Mouse (Mus musculus) limb, embryonic 11.5 days (tissue): ENCODE measurements around the gene Slfn5. TPM values are rescaled to one million over a fixed set of nuclear protein-coding genes. Genes with fewer than 3 reads are reported as not detected.

Source experiments
- microRNA-seq: library from miRNA; unstranded; fragments of <30 nt; microRNA quantifications from one replicate; pipeline ENCODE4, GENCODE M21; 2016
- polyA plus RNA-seq: library from polyadenylated mRNA; unstranded; fragments of >200 nt; fragmentation: Nextera tagmentation; extraction: Ambion mirVana; gene quantifications from 2 replicates; pipeline ENCODE4 v1.2.1, GENCODE M21; 2014

The Slfn5 gene
- polyA plus RNA-seq, 1 experiment from 2014 or later, result 0.55 TPM

Small RNAs within 50 kb of the gene (microRNA-seq; reads per million reads assigned to microRNA genes)
- gene Mir7679, result not detected

Other genes starting within 250 kb of the Slfn5 start
- 0.20 and 0.21 TPM in 2 replicates for gene Cct6b, start 187.0 kb upstream of the Slfn5 start, polyA plus RNA-seq
- 41.4 and 44.0 TPM in 2 replicates for gene Zfp830, start 187.0 kb upstream of the Slfn5 start, polyA plus RNA-seq
- 44.7 and 49.6 TPM in 2 replicates for gene Lig3, start 170.2 kb upstream of the Slfn5 start, polyA plus RNA-seq
- 11.4 and 12.7 TPM in 2 replicates for gene Rffl, start 80.1 kb upstream of the Slfn5 start, polyA plus RNA-seq
- 12.8 and 13.1 TPM in 2 replicates for gene Rad51d, start 60.7 kb upstream of the Slfn5 start, polyA plus RNA-seq
- gene Fndc8, start 59.2 kb upstream of the Slfn5 start, polyA plus RNA-seq, result 0.15 and 0.20 TPM in 2 replicates
- gene Nle1, start 42.9 kb upstream of the Slfn5 start, polyA plus RNA-seq, result 31.2 and 38.6 TPM in 2 replicates
- gene Unc45b, start 40.8 kb upstream of the Slfn5 start, polyA plus RNA-seq, result 2.2 and 2.5 TPM in 2 replicates
- 11.8 and 14.3 TPM in 2 replicates for gene Slfn9, start 40.5 kb downstream of the Slfn5 start, polyA plus RNA-seq
- 0.26 and 0.48 TPM in 2 replicates for gene Slfn8, start 69.5 kb downstream of the Slfn5 start, polyA plus RNA-seq
- 0.85 and 1.1 TPM in 2 replicates for gene Slfn2, start 113.8 kb downstream of the Slfn5 start, polyA plus RNA-seq
- gene Slfn1, start 165.5 kb downstream of the Slfn5 start, polyA plus RNA-seq, result not detected in 2 replicates
- gene Slfn4, start 223.8 kb downstream of the Slfn5 start, polyA plus RNA-seq, result not detected in 2 replicates
- 0.31 and 1.0 TPM in 2 replicates for gene Slfn3, start 240.0 kb downstream of the Slfn5 start, polyA plus RNA-seq